Mouse (Mus musculus) spleen, postnatal 36 days (tissue): ENCODE measurements around the gene Mroh2b.

Experiments used
- DNase-seq, 2 experiments: peaks; one replicate each; pipeline ENCODE4 v3.0.0; 2022; ENCODE audit warnings: low spot score in 2 of 2, mixed read lengths in 1 of 2

Gene Mroh2b

DNA sequence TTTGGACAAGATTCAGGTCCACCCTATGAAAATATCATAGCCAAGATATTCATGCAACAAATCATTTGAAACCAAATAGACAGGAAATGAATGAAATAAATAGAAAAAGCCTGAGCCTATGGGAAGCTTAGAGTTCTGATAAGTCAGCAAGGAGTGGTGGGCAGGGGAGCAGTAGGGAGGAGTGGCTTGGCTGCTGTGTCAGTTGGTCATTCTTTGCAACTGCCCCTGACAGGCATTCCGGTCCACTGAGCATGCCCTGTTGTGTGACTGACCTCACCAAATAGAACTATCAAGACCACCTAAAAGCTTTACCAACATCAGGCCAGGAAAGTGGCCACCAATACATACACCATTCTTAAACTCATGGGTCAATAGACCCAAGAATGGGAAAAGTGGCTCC lies at the start of gene Mroh2b:
Mroh2b (plus strand) TSS at position 301 of the 400 bp plus-strand sequence.
- no peak for DNase-seq

- no peak for DNase-seq
Measured at GRCm38 (mm10) chr15:4850015-4850414, 48.5 kb upstream of the Mroh2b start.

DNA sequence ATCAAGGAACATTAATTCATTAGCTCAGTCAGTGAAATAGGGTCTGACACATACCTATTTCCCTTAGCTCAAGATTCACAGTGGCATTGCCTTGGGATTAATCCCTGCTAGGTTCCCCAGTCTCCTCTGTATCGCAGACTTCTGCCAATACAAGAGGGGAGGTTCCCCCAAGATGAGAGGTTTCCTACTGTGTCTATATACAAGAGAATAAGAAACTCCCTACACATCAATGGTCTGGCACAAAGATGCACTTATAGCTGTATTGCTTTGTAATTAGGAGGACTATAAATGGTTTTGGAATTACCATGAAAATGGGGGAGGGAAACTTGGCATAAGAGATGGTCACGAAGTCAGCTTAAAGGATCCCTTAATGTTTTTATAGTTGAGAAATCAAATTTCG lies 3.6 kb upstream of the Mroh2b start:
- no peak for DNase-seq

DNA sequence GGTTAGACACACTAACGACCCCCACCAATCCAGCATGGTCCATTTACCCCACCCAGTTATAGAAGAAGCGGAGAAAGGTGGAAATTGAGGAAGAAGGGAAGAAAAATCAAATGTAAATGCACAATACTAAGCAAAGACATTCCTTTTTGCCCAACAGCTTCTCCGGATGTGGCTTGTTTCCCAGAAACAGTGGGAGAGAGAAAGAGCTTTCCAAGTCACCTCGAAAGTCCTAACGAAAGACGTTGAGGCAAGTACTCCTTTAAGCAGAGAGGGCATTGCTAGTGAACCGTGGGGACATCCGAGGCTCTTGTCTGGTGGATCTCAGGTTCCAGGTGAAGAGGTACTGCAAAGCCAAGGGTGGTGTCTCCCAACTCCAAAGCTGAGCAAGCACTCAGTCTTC lies 36.2 kb downstream of the Mroh2b start:
- DNase-seq = no peak

DNA sequence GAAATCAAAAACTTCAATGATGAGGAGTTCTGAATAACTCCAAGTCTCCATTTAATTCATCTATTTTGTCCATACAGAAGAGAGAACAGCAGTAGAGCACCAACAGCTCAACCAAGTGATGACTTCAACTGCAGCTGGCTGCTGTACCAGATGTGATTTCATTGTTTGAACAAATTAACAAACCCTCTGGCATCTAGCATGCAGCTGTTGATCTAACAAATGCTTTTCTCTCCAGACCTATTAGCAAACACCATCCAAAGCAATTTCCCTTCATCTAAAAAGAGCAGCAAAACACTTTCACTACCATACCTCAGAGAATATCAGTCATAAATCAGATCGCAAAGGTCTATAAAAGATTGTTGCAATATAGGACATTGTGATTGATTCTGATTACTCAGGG lies 74.8 kb downstream of the Mroh2b start:
- DNase-seq = no peak

- no peak for DNase-seq
Measured at GRCm38 (mm10) chr15:5002903-5003302, 104.4 kb downstream of the Mroh2b start.

DNA sequence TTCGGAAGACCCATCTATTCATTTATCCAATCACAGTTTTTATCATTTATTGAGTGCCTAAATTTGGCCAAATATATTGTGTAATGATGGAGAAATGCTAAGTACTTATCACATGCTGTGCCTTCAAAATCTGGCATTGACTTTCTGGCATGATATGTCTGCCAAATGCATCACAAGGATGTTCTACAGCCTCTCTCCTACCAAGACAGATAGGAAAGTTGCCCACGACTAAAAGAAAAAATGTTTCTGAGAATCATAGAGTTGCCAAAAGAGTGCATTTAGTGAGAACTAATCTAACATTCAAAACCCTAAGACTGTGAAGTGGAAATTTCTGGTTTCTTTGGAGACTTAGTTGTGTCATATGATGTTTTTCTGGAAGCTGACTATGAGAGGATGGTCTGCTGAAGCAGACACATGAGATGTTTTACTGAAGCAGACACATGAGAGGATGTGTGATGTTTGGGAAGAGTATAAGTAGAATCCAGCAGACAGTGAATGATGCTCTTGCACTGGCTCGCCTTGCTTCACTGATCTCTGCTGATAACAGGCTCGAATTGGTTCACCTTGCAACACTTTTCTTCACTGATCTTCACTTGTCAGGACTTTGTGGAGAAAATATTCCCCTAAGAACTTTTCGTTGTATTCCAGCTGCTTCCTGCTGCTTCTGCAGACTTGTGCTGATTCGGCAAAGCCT lies 105.1 kb downstream of the Mroh2b start:
- DNase-seq = no peak

GRCm38 (mm10) chr15:5009644-5010107 lies 111.1 kb downstream of the Mroh2b start:
- no peak for DNase-seq
